Mouse (Mus musculus) forebrain, embryonic 11.5 days (tissue): ENCODE results near the gene Ccr8. TPM values are rescaled to one million over a fixed set of nuclear protein-coding genes. Genes with fewer than 3 reads are reported as not detected.
"Not testable (repeated sequence)": the region's sequence is repeated elsewhere in the genome, so short reads cannot be mapped to it uniquely, and the experiment has no call there.

Source experiments
- ATAC-seq: fragments of 200-750 bp; cut with Nextera tagmentation; replicated peaks from 2 replicates; pipeline ENCODE4 v1.8.0; 2017; ENCODE audit warnings: moderate TSS enrichment; ENCODE audit not compliant: low FRiP score
- DNase-seq: peaks from one replicate; pipeline ENCODE4 v3.0.0-alpha.2; 2017; ENCODE audit warnings: low spot score
- H3K27ac ChIP-seq: fragments of 300-500 bp; sonication (generic); 2 replicates; pipeline ENCODE4 v1.5.1; 2014; ENCODE audit warnings: low read depth, low read length
- H3K27me3 ChIP-seq: fragments of 300-500 bp; sonication (generic); 2 replicates; pipeline ENCODE4 v1.6.1; 2014; ENCODE audit warnings: mild to moderate bottlenecking, low read length, mixed read lengths; ENCODE audit not compliant: control insufficient read depth, insufficient read depth
- H3K36me3 ChIP-seq: fragments of 300-500 bp; sonication (generic); 2 replicates; pipeline ENCODE4 v1.6.1; 2014; ENCODE audit warnings: mild to moderate bottlenecking, low read length, moderate library complexity, mixed read lengths; ENCODE audit not compliant: control insufficient read depth, insufficient read depth
- H3K4me1 ChIP-seq: fragments of 300-500 bp; sonication (generic); replicated peaks from 2 replicates; pipeline ENCODE4 v1.6.1; 2014; ENCODE audit warnings: low read length, mixed read lengths; ENCODE audit not compliant: control insufficient read depth, insufficient read depth
- H3K4me2 ChIP-seq: fragments of 300-500 bp; sonication (generic); 2 replicates; pipeline ENCODE4 v1.6.1; 2014; ENCODE audit warnings: low read depth, mild to moderate bottlenecking, low read length, moderate library complexity, mixed read lengths; ENCODE audit not compliant: severe bottlenecking
- H3K4me3 ChIP-seq: fragments of 300-500 bp; sonication (generic); 2 replicates; pipeline ENCODE4 v1.5.1; 2014; ENCODE audit warnings: low read depth, low read length
- H3K9ac ChIP-seq: fragments of 300-500 bp; sonication (generic); 2 replicates; pipeline ENCODE4 v1.6.1; 2014; ENCODE audit warnings: low read length
- H3K9me3 ChIP-seq: fragments of 300-500 bp; sonication (generic); 2 replicates; pipeline ENCODE4 v1.6.1; 2016; ENCODE audit warnings: low read length, mixed read lengths; ENCODE audit not compliant: control insufficient read depth
- WGBS: fragments of 180-500 bp; shearing (Covaris S2); extraction: QIAGEN DNeasy Blood & Tissue Kit; methylation state at CpG from one replicate; pipeline ENCODE4 v1.1.7; 2014; 5-methylcytosine and 5-hydroxymethylcytosine counted together
- polyA plus RNA-seq: library from polyadenylated mRNA; unstranded; fragments of >200 nt; fragmentation: Nextera tagmentation; extraction: Ambion mirVana; gene quantifications from 2 replicates; pipeline ENCODE4 v1.2.1, GENCODE M21; 2014

Gene Ccr8
- polyA plus RNA-seq, 1 experiment from 2014 or later = not detected

DNA sequence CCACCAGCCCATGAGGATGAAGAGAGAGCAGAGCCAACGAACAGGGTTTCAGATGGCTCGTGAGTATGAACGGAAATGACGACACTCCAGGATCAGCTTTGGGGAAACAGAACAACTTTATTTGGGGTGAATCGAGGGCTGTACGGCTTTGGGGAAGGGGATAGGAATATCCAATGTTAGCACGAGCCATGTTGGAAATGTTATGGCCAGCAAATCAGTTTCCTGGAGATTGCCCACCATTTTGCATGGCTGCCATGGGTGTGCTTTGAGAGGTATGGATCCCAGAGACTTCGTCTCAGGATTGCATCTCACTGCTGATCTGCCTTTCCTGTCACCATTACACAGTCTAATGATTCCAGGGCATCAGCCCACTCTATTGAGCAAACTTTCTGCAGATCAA is 7.4 kb downstream of the Ccr8 start:
- no peak overlapping the region for H3K4me3 ChIP-seq
- no peaks in the 10 kb centered on the region for H3K4me1 ChIP-seq
- H3K36me3 ChIP-seq = no peaks in the 10 kb centered on the region
- H3K9ac ChIP-seq = no peak overlapping the region
- 90% methylated on average over 8 of the region's 8 CpGs for WGBS
- no peak overlapping the region for H3K27ac ChIP-seq
- no peaks in the 10 kb centered on the region for H3K27me3 ChIP-seq
- H3K9me3 ChIP-seq = peaks cover 6% of the 10 kb centered on the region; the same call in 1 of the 2 replicates
- H3K4me2 ChIP-seq = no peak overlapping the region
- ATAC-seq (no peak), DNase-seq (no peak)

DNA sequence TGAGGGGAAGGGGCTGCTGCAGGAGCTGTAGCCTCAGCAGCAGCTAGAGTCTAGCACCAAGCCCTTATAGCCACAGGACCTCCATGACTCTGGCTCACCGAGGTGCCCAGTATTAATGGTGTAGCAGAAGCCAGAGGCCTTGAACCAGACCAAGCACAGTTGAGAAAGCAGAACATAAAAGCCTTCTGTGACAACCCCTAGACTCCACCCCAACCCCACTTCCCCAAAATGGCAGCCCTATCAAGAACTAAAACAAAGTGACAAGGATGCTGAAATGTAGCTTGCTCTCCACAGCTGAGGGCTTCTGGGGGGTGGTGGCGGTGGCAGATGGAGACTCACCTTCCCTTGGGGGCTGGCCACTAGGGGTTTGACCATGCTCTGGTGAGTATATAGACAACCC is 9.3 kb downstream of the Ccr8 start:
- H3K9ac ChIP-seq = no peak overlapping the region
- no peak for DNase-seq
- peaks cover 6% of the 10 kb centered on the region; the same call in 1 of the 2 replicates for H3K9me3 ChIP-seq
- no peak overlapping the region for H3K4me3 ChIP-seq
- no peaks in the 10 kb centered on the region for H3K36me3 ChIP-seq
- ATAC-seq = no peak
- no peaks in the 10 kb centered on the region for H3K27me3 ChIP-seq
- H3K27ac ChIP-seq = no peak overlapping the region
- 88% methylated on average over 2 of the region's 2 CpGs for WGBS
- H3K4me2 ChIP-seq = no peak overlapping the region
- no peaks in the 10 kb centered on the region for H3K4me1 ChIP-seq

- not testable (repeated sequence) for H3K9ac ChIP-seq, H3K9me3 ChIP-seq, H3K4me2 ChIP-seq, H3K27ac ChIP-seq, ATAC-seq, H3K4me1 ChIP-seq, DNase-seq, H3K27me3 ChIP-seq, H3K4me3 ChIP-seq, H3K36me3 ChIP-seq
- WGBS = 96% methylated on average over 12 of the region's 12 CpGs
Observed at GRCm38 (mm10) chr9:120108953-120109352, 17.0 kb downstream of the Ccr8 start.

DNA sequence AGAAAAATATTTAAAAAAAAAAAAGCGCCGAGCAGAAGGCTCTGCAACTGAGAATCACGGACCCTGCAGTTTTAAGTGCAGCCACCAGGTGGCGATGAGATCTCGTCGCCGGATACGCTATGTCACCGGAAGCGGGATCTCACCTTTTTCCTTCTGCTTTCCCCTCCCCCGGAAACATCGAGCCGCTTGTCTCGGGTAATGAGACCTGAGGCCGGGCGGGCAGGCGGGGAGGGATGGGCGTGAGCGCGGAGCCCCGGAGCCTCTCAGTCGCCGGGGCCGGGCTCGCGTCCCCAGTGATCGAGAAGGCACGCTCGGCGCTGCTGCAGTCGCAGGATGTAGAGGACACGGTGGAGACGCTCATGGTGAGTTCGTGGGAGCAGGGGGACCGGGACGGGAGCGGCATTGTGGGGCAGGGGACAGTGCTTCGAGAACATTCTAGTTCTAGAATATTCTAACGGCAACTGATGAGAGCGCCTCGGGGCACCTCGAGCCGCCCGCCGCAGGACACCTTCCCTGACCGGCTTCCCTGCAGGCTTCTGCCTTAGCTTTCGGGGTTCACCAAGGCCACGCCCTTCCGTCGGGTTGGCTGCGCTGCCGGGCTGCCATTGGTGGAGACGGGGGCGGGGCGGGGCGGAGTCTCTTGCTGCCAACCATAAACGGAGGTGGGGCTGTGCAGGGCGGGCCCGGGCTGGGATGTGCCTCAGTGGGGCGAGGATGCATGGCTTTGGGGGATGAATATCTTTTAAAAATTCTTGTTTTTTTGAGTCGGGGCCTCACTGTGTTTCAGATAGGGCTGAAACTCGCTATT is 18.5 kb downstream of the Ccr8 start, which contains the start of gene Slc25a38:
Gene Slc25a38 (plus strand): TSS at position 164 of the 808 bp plus-strand sequence.
- ATAC-seq (peak; percentile 98), DNase-seq (peak; percentile 97)
- Histone ChIP-seq H3K27ac (peak within 1 kb of the TSS; percentile 90), H3K9ac (peak within 1 kb of the TSS; percentile 65), H3K4me1 (no peaks in the 10 kb centered on the region), H3K4me3 (peak within 1 kb of the TSS; percentile 70), H3K4me2 (peak within 1 kb of the TSS; percentile 62), H3K9me3 (no peaks in the 10 kb centered on the region), H3K36me3 (no peaks in the 10 kb centered on the region), H3K27me3 (no peaks in the 10 kb centered on the region)
- 2% methylated on average over 62 of the region's 62 CpGs for WGBS

DNA sequence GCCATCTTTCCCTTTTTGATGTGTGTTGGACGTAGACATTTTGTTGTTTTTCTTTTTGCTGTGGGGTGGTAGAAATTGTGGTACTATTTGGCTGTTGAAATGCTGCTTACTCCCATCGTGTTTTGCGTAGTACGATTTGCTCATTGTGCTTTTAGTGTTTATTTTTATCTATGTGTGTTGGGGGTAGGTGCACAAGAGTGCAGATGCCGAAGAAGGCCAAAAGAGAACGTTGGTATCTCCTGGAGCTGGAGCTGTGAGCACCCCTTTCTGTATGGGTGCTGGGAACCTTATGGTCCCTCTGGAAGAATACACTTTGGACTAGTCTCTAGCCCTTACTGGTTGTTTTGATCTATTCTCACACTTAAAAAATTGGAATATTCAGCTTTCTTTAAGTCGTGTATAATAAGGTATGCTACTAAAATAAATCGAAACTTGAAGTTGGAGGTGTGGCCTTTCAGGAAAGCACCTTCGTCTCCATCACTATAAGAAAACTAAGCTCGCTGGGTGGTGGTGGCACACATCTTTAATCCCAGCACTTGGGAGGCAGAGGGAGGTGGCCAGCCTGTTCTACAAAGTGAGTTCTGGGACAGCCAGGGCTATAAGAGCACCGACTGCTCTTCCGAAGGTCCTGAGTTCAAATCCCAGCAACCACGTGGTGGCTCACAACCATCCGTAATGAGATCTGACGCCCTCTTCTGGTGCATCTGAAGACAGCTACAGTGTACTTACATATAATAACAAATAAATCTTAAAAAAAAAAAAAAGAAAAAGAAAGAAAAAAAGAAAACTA is 19.4 kb downstream of the Ccr8 start:
- DNase-seq = no peak
- no peaks in the 10 kb centered on the region for H3K27me3 ChIP-seq
- peak overlapping the region; percentile 62 for H3K4me2 ChIP-seq
- H3K9ac ChIP-seq = peak overlapping the region; percentile 33; the same call in 1 of the 2 replicates
- ATAC-seq = no peak
- no peaks in the 10 kb centered on the region for H3K9me3 ChIP-seq
- no peaks in the 10 kb centered on the region for H3K4me1 ChIP-seq
- no peaks in the 10 kb centered on the region for H3K36me3 ChIP-seq
- H3K27ac ChIP-seq = peak overlapping the region; percentile 90; the same call in 1 of the 2 replicates
- H3K4me3 ChIP-seq = peak overlapping the region; percentile 70
- 80% methylated on average over 15 of the region's 15 CpGs for WGBS

DNA sequence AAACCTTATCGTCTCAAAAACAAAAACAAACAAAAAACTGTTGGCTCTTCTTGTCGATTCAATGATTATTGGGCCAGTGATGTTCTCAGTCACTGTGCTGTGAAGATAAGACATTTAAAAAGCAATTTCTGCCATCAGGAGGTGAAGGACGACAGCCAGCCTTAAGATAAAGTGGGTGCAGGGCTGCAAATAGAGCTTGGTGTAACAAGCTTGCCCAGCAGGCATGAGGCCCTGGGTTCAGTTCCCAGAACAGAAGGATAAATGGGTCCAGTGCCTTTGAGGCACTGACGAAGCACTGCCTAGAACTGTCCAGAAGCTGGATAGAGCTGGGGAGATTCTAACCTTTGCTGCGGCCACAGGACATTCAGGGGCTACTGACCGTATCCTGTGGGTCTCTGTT is 20.6 kb downstream of the Ccr8 start:
- H3K27me3 ChIP-seq = no peaks in the 10 kb centered on the region
- whole genome bisulfite sequencing = 93% methylated on average over 6 of the region's 6 CpGs

GRCm38 (mm10) chr9:120113456-120113855 is 21.5 kb downstream of the Ccr8 start:
- Histone ChIP-seq H3K36me3 (no peaks in the 10 kb centered on the region; the same call in 1 of the 2 replicates), H3K9ac (no peak overlapping the region), H3K4me3 (no peak overlapping the region), H3K4me1 (no peaks in the 10 kb centered on the region), H3K9me3 (no peaks in the 10 kb centered on the region), H3K4me2 (no peak overlapping the region), H3K27me3 (no peaks in the 10 kb centered on the region), H3K27ac (no peak overlapping the region)
- DNase-seq (no peak), ATAC-seq (no peak)
- WGBS = 97% methylated on average over 7 of the region's 7 CpGs

More for the DNA sequence above, 20.6 kb downstream of the Ccr8 start:
- Histone ChIP-seq H3K4me2 (no peak overlapping the region), H3K9ac (no peak overlapping the region), H3K9me3 (no peaks in the 10 kb centered on the region), H3K27ac (peak overlapping the region; percentile 25; the same call in 1 of the 2 replicates), H3K4me1 (no peaks in the 10 kb centered on the region), H3K4me3 (no peak overlapping the region), H3K36me3 (no peaks in the 10 kb centered on the region)
- ATAC-seq = no peak
- DNase-seq = no peak

DNA sequence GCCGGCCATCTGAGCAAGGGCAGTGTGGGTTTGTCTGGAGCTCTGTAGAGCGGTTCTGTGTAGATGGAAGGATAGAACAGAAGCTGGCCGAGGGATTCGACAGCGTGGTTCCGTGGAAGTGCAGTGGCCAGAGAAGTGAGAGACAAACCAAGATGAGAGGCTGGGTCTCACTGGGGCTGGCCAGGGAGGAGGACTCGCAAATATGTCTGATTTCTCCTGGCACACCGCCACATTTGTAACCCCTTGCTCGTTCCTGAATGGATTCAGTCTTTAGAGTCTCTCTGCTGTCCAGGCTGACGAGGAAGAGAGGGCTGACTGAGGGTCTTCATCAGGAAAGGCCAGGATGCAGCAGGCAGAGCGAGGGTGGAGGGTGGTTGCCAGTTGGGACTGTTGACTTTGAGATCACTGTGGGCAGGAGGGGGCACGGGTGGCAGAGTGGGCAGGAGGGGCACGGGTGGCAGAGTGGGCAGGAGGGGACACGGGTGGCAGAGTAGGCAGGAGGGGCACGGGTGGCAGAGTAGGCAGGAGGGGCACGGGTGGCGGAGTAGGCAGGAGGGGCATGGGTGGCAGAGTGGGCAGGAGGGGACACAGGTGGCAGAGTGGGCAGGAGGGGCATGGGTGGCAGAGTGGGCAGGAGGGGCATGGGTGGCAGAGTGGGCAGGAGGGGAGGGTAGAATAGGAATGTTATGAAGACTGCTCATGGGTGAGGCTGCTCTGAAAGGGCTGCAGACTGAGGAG is 22.3 kb downstream of the Ccr8 start:
- Histone ChIP-seq H3K36me3 (no peaks in the 10 kb centered on the region; the same call in 1 of the 2 replicates), H3K9ac (no peak overlapping the region), H3K4me2 (no peak overlapping the region), H3K27ac (no peak overlapping the region), H3K27me3 (no peaks in the 10 kb centered on the region), H3K9me3 (no peaks in the 10 kb centered on the region), H3K4me1 (no peaks in the 10 kb centered on the region), H3K4me3 (no peak overlapping the region)
- ATAC-seq = no peak
- DNase-seq = no peak
- WGBS = 92% methylated on average over 17 of the region's 17 CpGs
